Mouse (Mus musculus) midbrain, embryonic 15.5 days (tissue): ENCODE measurements at regions not wholly inside any gene's neighbourhood (a gene's known extent, or its start where the extent isn't known, plus 50 kb on each side); places are given as distances from the start of the nearest gene placed in this dataset.

Experiments
- ATAC-seq: fragments of 200-750 bp; cut with Nextera tagmentation; replicated peaks from 2 replicates; pipeline ENCODE4 v1.8.0; 2017; ENCODE audit warnings: moderate TSS enrichment
- H3K27ac ChIP-seq: fragments of 300-500 bp; sonication (generic); 2 replicates; pipeline ENCODE4 v1.5.1; 2015; ENCODE audit warnings: mild to moderate bottlenecking, inconsistent platforms
- H3K27me3 ChIP-seq: fragments of 300-500 bp; sonication (generic); replicated peaks from 2 replicates; pipeline ENCODE4 v1.6.1; 2015; ENCODE audit warnings: inconsistent platforms
- H3K36me3 ChIP-seq: fragments of 300-500 bp; sonication (generic); replicated peaks from 2 replicates; pipeline ENCODE4 v1.6.1; 2015; ENCODE audit warnings: inconsistent platforms
- H3K4me1 ChIP-seq: fragments of 300-500 bp; sonication (generic); 2 replicates; pipeline ENCODE4 v1.6.1; 2015; ENCODE audit warnings: inconsistent platforms
- H3K4me2 ChIP-seq: fragments of 300-500 bp; sonication (generic); 2 replicates; pipeline ENCODE4 v1.6.1; 2015; ENCODE audit warnings: inconsistent platforms, mild to moderate bottlenecking, moderate library complexity
- H3K4me3 ChIP-seq: fragments of 300-500 bp; sonication (generic); 2 replicates; pipeline ENCODE4 v1.5.1; 2015; ENCODE audit warnings: mild to moderate bottlenecking, inconsistent platforms
- H3K9ac ChIP-seq: fragments of 300-500 bp; sonication (generic); 2 replicates; pipeline ENCODE4 v1.6.1; 2015; ENCODE audit warnings: mild to moderate bottlenecking, inconsistent platforms
- H3K9me3 ChIP-seq: fragments of 300-500 bp; sonication (generic); 2 replicates; pipeline ENCODE4 v1.6.1; 2016; ENCODE audit warnings: inconsistent platforms
- WGBS: fragments of 180-500 bp; shearing (Covaris S2); methylation state at CpG from one replicate; pipeline ENCODE4 v1.1.7; 2015; ENCODE audit warnings: mixed read lengths; 5-methylcytosine and 5-hydroxymethylcytosine counted together

- no peaks in the 10 kb centered on the region for H3K36me3 ChIP-seq
- no peak overlapping the region for H3K4me2 ChIP-seq
- no peaks in the 10 kb centered on the region for H3K27me3 ChIP-seq
- 0 out of 2 replicates have a peak, but pooled peaks have one; percentile 11 for ATAC-seq
- no peaks in the 10 kb centered on the region for H3K9me3 ChIP-seq
- no peak overlapping the region for H3K4me3 ChIP-seq
- H3K9ac ChIP-seq, result no peak overlapping the region
- H3K4me1 ChIP-seq, result no peaks in the 10 kb centered on the region
- H3K27ac ChIP-seq, result no peak overlapping the region
- 19% methylated on average over 2 of the region's 2 CpGs for WGBS
Measured at GRCm38 (mm10) chr15:42913285-42913684, 2779.1 kb downstream of the 9330182O14Rik start.

- H3K27ac ChIP-seq, result no peak overlapping the region
- H3K9me3 ChIP-seq, result no peaks in the 10 kb centered on the region
- 4% methylated on average over 3 of the region's 3 CpGs for WGBS
- H3K4me2 ChIP-seq, result no peak overlapping the region
- H3K27me3 ChIP-seq, result no peaks in the 10 kb centered on the region
- no peaks in the 10 kb centered on the region for H3K36me3 ChIP-seq
- no peak overlapping the region for H3K4me3 ChIP-seq
- ATAC-seq, result peak; percentile 89
- H3K4me1 ChIP-seq, result no peaks in the 10 kb centered on the region
- no peak overlapping the region for H3K9ac ChIP-seq
Measured at GRCm38 (mm10) chr15:42914099-42914498, 2779.9 kb downstream of the 9330182O14Rik start.

- no peak overlapping the region for H3K4me2 ChIP-seq
- no peak overlapping the region for H3K9ac ChIP-seq
- H3K27me3 ChIP-seq, result no peaks in the 10 kb centered on the region
- no peaks in the 10 kb centered on the region for H3K36me3 ChIP-seq
- ATAC-seq, result no peak
- H3K27ac ChIP-seq, result no peak overlapping the region
- 91% methylated on average over 11 of the region's 11 CpGs for WGBS
- H3K9me3 ChIP-seq, result no peaks in the 10 kb centered on the region
- no peaks in the 10 kb centered on the region for H3K4me1 ChIP-seq
- H3K4me3 ChIP-seq, result no peak overlapping the region
Measured at GRCm38 (mm10) chr15:42915195-42915594, 2781.0 kb downstream of the 9330182O14Rik start.

- ATAC-seq, result no peak
- Histone ChIP-seq H3K27me3 (no peaks in the 10 kb centered on the region), H3K9ac (no peak overlapping the region), H3K36me3 (no peaks in the 10 kb centered on the region), H3K4me3 (no peak overlapping the region), H3K9me3 (no peaks in the 10 kb centered on the region), H3K4me1 (no peaks in the 10 kb centered on the region), H3K27ac (no peak overlapping the region), H3K4me2 (no peak overlapping the region)
- WGBS, result 67% methylated on average over 3 of the region's 3 CpGs
Measured at GRCm38 (mm10) chr15:42921618-42922017, 2787.5 kb downstream of the 9330182O14Rik start.

- WGBS, result 82% methylated on average over 4 of the region's 4 CpGs
- Histone ChIP-seq H3K27me3 (no peaks in the 10 kb centered on the region), H3K4me3 (no peak overlapping the region), H3K27ac (no peak overlapping the region), H3K9me3 (no peaks in the 10 kb centered on the region), H3K9ac (no peak overlapping the region), H3K36me3 (no peaks in the 10 kb centered on the region), H3K4me2 (no peak overlapping the region), H3K4me1 (no peaks in the 10 kb centered on the region)
- ATAC-seq, result no peak
Measured at GRCm38 (mm10) chr15:42928331-42928730, 2794.2 kb downstream of the 9330182O14Rik start.

GRCm38 (mm10) chr15:42944610-42945009 is 2810.4 kb downstream of the 9330182O14Rik start:
- 71% methylated on average over 1 of the region's 1 CpGs for WGBS
- Histone ChIP-seq H3K4me1 (no peaks in the 10 kb centered on the region), H3K4me3 (no peak overlapping the region), H3K36me3 (no peaks in the 10 kb centered on the region), H3K9me3 (no peaks in the 10 kb centered on the region), H3K4me2 (no peak overlapping the region), H3K27me3 (no peaks in the 10 kb centered on the region), H3K9ac (no peak overlapping the region), H3K27ac (no peak overlapping the region)
- no peak for ATAC-seq

GRCm38 (mm10) chr15:42955167-42955566 is 2821.0 kb downstream of the 9330182O14Rik start:
- no peak overlapping the region for H3K9ac ChIP-seq
- WGBS, result 79% methylated on average over 4 of the region's 4 CpGs

GRCm38 (mm10) chr15:42962747-42963338 is 2828.7 kb downstream of the 9330182O14Rik start:
- H3K9me3 ChIP-seq, result no peaks in the 10 kb centered on the region
- no peaks in the 10 kb centered on the region for H3K36me3 ChIP-seq
- peak overlapping the region; percentile 32; the same call in 1 of the 2 replicates for H3K4me2 ChIP-seq
- H3K27ac ChIP-seq, result no peak overlapping the region
- no peak overlapping the region for H3K4me3 ChIP-seq
- peak; percentile 93 for ATAC-seq
- H3K9ac ChIP-seq, result no peak overlapping the region
- no peaks in the 10 kb centered on the region for H3K4me1 ChIP-seq
- no peaks in the 10 kb centered on the region for H3K27me3 ChIP-seq
- WGBS, result 15% methylated on average over 11 of the region's 11 CpGs

More at GRCm38 (mm10) chr15:42955167-42955566, 2821.0 kb downstream of the 9330182O14Rik start:
- H3K36me3 ChIP-seq, result no peaks in the 10 kb centered on the region
- ATAC-seq, result no peak
- H3K4me1 ChIP-seq, result no peaks in the 10 kb centered on the region
- no peak overlapping the region for H3K4me3 ChIP-seq
- no peaks in the 10 kb centered on the region for H3K27me3 ChIP-seq
- H3K9me3 ChIP-seq, result no peaks in the 10 kb centered on the region
- no peak overlapping the region for H3K27ac ChIP-seq
- no peak overlapping the region for H3K4me2 ChIP-seq

GRCm38 (mm10) chr15:42965314-42965713 is 2831.1 kb downstream of the 9330182O14Rik start:
- Histone ChIP-seq H3K4me1 (no peaks in the 10 kb centered on the region), H3K4me2 (no peak overlapping the region), H3K27me3 (no peaks in the 10 kb centered on the region), H3K27ac (no peak overlapping the region), H3K9ac (no peak overlapping the region), H3K9me3 (no peaks in the 10 kb centered on the region), H3K4me3 (no peak overlapping the region), H3K36me3 (no peaks in the 10 kb centered on the region)
- WGBS, result 57% methylated on average over 3 of the region's 3 CpGs
- ATAC-seq, result no peak
